Mouse (Mus musculus) olfactory bulb, adult 2 months (tissue): ENCODE measurements at regions not wholly inside any gene's neighbourhood (a gene's known extent, or its start where the extent isn't known, plus 50 kb on each side); places are given as distances from the start of the nearest gene placed in this dataset.
"Not testable (repeated sequence)": the region's sequence is repeated elsewhere in the genome, so short reads cannot be mapped to it uniquely, and the experiment has no call there.

Experiments used
- H3K27ac ChIP-seq: fragments of 200-500 bp; 2 replicates; pipeline ENCODE4 v1.5.1; 2012; ENCODE audit warnings: low read depth, low read length; ENCODE audit not compliant: insufficient read depth
- H3K4me1 ChIP-seq: fragments of 200-500 bp; 2 replicates; pipeline ENCODE4 v1.6.1; 2012; ENCODE audit warnings: low read length; ENCODE audit not compliant: control insufficient read depth, insufficient read depth
- H3K4me3 ChIP-seq: fragments of 200-500 bp; 2 replicates; pipeline ENCODE4 v1.5.1; 2012; ENCODE audit warnings: mild to moderate bottlenecking, low read depth, low read length, moderate library complexity; ENCODE audit not compliant: insufficient read depth
- CTCF ChIP-seq: fragments of 200-500 bp; IDR thresholded peaks from 2 replicates; pipeline ENCODE4 v1.5.1; 2012; ENCODE audit warnings: low read depth, mild to moderate bottlenecking, low read length, moderate library complexity; ENCODE audit not compliant: insufficient read depth
- POLR2A ChIP-seq: fragments of 200-500 bp; IDR thresholded peaks from 2 replicates; pipeline ENCODE4 v1.6.1; 2012; ENCODE audit warnings: mild to moderate bottlenecking, low read depth, low read length, moderate library complexity; ENCODE audit not compliant: insufficient read depth
- WGBS: fragments of 180-500 bp; shearing (Covaris S2); methylation state at CpG from one replicate; pipeline ENCODE4 v1.1.7; 2018; 5-methylcytosine and 5-hydroxymethylcytosine counted together

- WGBS = 66% methylated on average over 7 of the region's 7 CpGs
- no peak overlapping the region for H3K4me3 ChIP-seq
- TF ChIP-seq CTCF = no peak
- no peak for TF ChIP-seq POLR2A
- no peaks in the 10 kb centered on the region for H3K4me1 ChIP-seq
- no peak overlapping the region for H3K27ac ChIP-seq
These were observed 294.5 kb downstream of the Med10 start for GRCm38 (mm10) chr13:70096430-70097301.

DNA sequence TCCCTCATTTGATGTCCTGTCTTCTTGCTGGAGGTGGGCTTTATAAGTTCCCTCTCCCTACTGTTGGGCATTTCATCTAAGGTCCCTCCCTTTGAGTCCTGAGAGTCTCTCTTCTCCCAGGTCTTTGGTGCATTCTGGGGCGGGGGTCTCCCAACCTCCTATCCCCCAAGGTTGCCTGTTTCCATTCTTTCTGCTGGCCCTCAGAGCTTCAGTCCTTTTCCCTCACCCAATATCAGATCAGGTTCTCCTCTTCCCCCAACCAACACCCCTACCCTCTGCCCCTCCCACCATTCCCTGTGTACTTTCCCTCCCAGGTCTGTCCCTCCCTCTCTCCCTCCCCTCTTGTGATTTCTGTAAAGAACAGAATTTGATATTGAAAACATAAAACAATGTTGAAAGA lies 297.9 kb downstream of the Med10 start:
- 80% methylated on average over 1 of the region's 1 CpGs for WGBS
- not testable (repeated sequence) for H3K27ac ChIP-seq, H3K4me1 ChIP-seq, H3K4me3 ChIP-seq

- Histone ChIP-seq H3K4me3 (no peak overlapping the region), H3K27ac (no peak overlapping the region), H3K4me1 (no peaks in the 10 kb centered on the region)
- 86% methylated on average over 7 of the region's 7 CpGs for WGBS
- TF ChIP-seq POLR2A = no peak
- no peak for TF ChIP-seq CTCF
These were observed 300.8 kb downstream of the Med10 start for GRCm38 (mm10) chr13:70103021-70103420.

DNA sequence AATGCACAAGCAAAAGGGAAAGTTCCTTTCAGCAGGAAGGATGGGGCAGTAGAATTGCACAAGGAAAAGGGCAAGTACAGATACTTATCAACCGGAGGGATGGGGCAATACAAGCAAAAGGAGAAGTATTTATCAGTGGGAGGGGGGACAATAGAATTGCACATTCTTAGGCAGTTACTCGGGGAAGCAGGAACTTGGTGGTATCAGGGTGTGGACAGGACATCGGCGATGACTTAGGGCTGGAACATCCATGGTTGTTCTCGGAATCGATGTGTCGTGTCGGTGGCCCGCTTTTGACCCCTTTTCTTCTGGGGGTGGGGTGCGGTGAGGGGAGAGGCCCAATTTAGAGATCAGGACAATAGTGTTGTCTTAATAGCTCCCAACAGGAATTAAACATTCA lies 301.3 kb downstream of the Med10 start:
- H3K4me1 ChIP-seq, H3K4me3 ChIP-seq, H3K27ac ChIP-seq: not testable (repeated sequence)
- 93% methylated on average over 10 of the region's 10 CpGs for WGBS

GRCm38 (mm10) chr13:70103903-70104302 lies 301.7 kb downstream of the Med10 start:
- H3K27ac ChIP-seq = no peak overlapping the region
- H3K4me1 ChIP-seq = no peaks in the 10 kb centered on the region
- H3K4me3 ChIP-seq = no peak overlapping the region
- TF ChIP-seq POLR2A = no peak
- TF ChIP-seq CTCF = no peak
- WGBS = 95% methylated on average over 4 of the region's 4 CpGs

- H3K4me3 ChIP-seq = no peak overlapping the region
- TF ChIP-seq POLR2A (no peak), CTCF (no peak)
- 91% methylated on average over 9 of the region's 9 CpGs for WGBS
- H3K4me1 ChIP-seq = no peaks in the 10 kb centered on the region
- no peak overlapping the region for H3K27ac ChIP-seq
These were observed 313.4 kb downstream of the Med10 start for GRCm38 (mm10) chr13:70115576-70115975.

- H3K4me3 ChIP-seq = no peak overlapping the region
- 39% methylated on average over 9 of the region's 9 CpGs for WGBS
- TF ChIP-seq POLR2A = no peak
- no peak for TF ChIP-seq CTCF
- no peak overlapping the region for H3K27ac ChIP-seq
- peaks cover 6% of the 10 kb centered on the region for H3K4me1 ChIP-seq
These were observed 322.8 kb downstream of the Med10 start for GRCm38 (mm10) chr13:70124860-70125545.

DNA sequence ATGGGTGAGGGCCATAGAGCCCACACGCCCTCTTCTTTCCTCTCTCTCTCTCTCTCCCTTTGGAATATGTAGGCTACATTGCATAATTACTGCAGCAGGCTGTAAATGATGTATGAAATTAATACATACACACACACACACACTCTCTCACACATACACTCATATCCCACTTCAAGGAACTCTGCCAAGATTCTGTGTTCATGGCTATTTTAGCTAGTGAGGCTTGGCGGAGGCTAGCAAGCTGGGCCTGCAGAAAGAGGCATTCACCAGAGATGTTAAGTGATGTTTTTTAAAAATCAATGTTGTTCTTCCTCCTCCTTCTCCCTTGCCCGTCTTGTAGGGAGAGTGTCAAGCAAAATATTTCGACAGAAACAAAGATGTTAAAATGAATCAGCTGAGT lies 325.1 kb downstream of the Med10 start:
- Histone ChIP-seq H3K27ac (no peak overlapping the region), H3K4me3 (no peak overlapping the region), H3K4me1 (peaks cover 6% of the 10 kb centered on the region)
- TF ChIP-seq CTCF (no peak), POLR2A (no peak)
- 70% methylated on average over 4 of the region's 4 CpGs for WGBS

GRCm38 (mm10) chr13:70134544-70134943 lies 332.3 kb downstream of the Med10 start:
- TF ChIP-seq POLR2A (no peak), CTCF (no peak)
- Histone ChIP-seq H3K4me1 (no peaks in the 10 kb centered on the region), H3K4me3 (no peak overlapping the region), H3K27ac (no peak overlapping the region)
- WGBS = 91% methylated on average over 8 of the region's 8 CpGs

DNA sequence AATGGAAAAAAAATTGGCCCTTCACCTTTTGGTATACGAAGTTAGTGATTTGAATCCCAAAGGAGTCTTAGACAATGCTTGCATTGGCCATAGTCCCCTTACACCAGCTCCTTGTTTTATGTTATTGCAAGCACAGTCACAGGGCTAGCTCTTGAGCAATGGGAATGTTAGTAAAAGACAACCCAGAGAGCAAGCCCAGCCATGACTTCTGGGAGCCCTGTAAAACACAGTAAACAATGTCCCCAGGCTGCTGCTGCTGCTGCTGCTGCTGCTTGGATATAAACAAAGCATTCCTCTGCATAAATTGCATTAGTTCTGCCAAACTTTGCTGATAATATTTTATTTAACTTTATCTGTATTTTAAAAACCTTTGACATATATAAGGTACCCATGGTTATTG lies 334.0 kb downstream of the Med10 start:
- H3K4me3 ChIP-seq = no peak overlapping the region
- 82% methylated on average over 1 of the region's 1 CpGs for WGBS
- H3K4me1 ChIP-seq = no peaks in the 10 kb centered on the region
- TF ChIP-seq CTCF = no peak
- TF ChIP-seq POLR2A = no peak
- H3K27ac ChIP-seq = no peak overlapping the region
